Mouse (Mus musculus): Measurements from ENCODE around the gene Kmt2c. TPM values are rescaled to one million over a fixed set of nuclear protein-coding genes. Genes with fewer than 3 reads are reported as not detected.

Kmt2c gene
- total and polyA plus RNA-seq, 3 experiments: 23.8 to 34.0 (median 26.2) TPM

GRCm38 (mm10) chr5:25529529-25530421 is 31.2 kb upstream of the Kmt2c start (continued):
- TF ChIP-seq ELF1 (IDR thresholded peaks at IDR 0.05; ENCODE audit: low read depth, low read length) (peak; percentile 96), ZKSCAN1 (IDR thresholded peaks at IDR 0.05; ENCODE audit: low read depth, low read length) (no peak), TBP (IDR thresholded peaks at IDR 0.05; ENCODE audit: low read depth, low read length) (peak; percentile 61; the same call in 1 of the 2 replicates)

- peaks cover 0 to 37% of the 10 kb centered on the region in 2 experiments; a peak in 2 of 4 replicates for H3K36me3 ChIP-seq (ENCODE audit: control insufficient read depth in 1 of 2, insufficient read depth in 2 of 2, low read length in 2 of 2)
These were observed 30.4 kb upstream of the Kmt2c start for GRCm38 (mm10) chr5:25528851-25529528.

DNA sequence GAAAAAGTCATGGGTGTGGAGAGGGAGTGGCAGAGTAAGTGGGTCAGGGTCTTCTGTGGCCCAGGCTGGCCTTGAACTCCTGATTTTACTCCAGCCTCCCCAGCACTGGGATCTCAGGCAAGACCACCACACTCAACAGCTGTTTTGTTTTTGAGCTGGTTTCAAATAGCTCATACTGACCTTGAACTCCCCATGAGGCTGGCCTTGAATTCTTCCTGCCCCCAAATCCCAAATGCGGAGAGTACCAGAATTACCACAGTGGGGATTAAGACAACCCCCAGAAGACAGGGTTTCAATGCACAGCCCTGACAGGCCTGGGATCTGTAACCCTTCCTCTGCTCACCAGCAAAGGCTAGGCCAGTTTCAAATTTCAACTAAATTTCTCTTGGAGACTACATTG is 29.4 kb upstream of the Kmt2c start:
- Histone ChIP-seq H3K4me3 (ENCODE audit: control insufficient read depth in 1 of 2, insufficient read depth in 1 of 2, low read depth in 2 of 2, low read length in 2 of 2) (no peak overlapping the region), H3K27ac (ENCODE audit: control insufficient read depth, low read depth, low read length) (peak overlapping the region; percentile 10), H3K27me3 (ENCODE audit: control insufficient read depth in 1 of 2, insufficient read depth in 2 of 2, low read length in 2 of 2) (no peaks in the 10 kb centered on the region), H3K4me1 (ENCODE audit: control insufficient read depth in 1 of 2, insufficient read depth in 2 of 2, low read length in 2 of 2) (peaks cover 10 to 27% of the 10 kb centered on the region in 2 experiments), H3K9ac (ENCODE audit: control insufficient read depth, low read depth, low read length, poor library complexity, severe bottlenecking) (peak overlapping the region; percentile 35; the same call in 1 of the 2 replicates), H3K79me2 (ENCODE audit: control insufficient read depth, insufficient read depth, low read length, poor library complexity) (peaks cover 5% of the 10 kb centered on the region; the same call in 1 of the 2 replicates), H3K36me3 (ENCODE audit: control insufficient read depth in 1 of 2, insufficient read depth in 2 of 2, low read length in 2 of 2) (peaks cover 0 to 31% of the 10 kb centered on the region in 2 experiments; a peak in 2 of 4 replicates), H3K9me3 (replicated peaks; ENCODE audit: insufficient read depth, low read length) (no peaks in the 10 kb centered on the region)
- TF ChIP-seq EP300 (IDR thresholded peaks at IDR 0.05; ENCODE audit: low read depth in 1 of 2, low read length in 2 of 2) (no peak), MAFK (IDR thresholded peaks at IDR 0.05; ENCODE audit: borderline replicate concordance, low read depth, low read length) (no peak), MYC (IDR thresholded peaks at IDR 0.05; ENCODE audit: low read depth, low read length) (no peak), POLR2AphosphoS5 (IDR thresholded peaks at IDR 0.05; ENCODE audit: borderline replicate concordance, low read depth, low read length) (no peak), ZNF384 (IDR thresholded peaks at IDR 0.05; ENCODE audit: low read depth, low read length) (no peak), SIN3A (IDR thresholded peaks at IDR 0.05; ENCODE audit: low read length) (0 out of 2 replicates have a peak, but pooled peaks have one; percentile 16)
- DNase-seq (ENCODE audit: low read depth, low spot score): no peak

More at GRCm38 (mm10) chr5:25528851-25529528, 30.4 kb upstream of the Kmt2c start:
- Histone ChIP-seq H3K27ac (ENCODE audit: control insufficient read depth, low read depth, low read length) (peak overlapping the region; percentile 93), H3K9me3 (replicated peaks; ENCODE audit: insufficient read depth, low read length) (no peaks in the 10 kb centered on the region), H3K79me2 (ENCODE audit: control insufficient read depth, insufficient read depth, low read length, poor library complexity) (peaks cover 5% of the 10 kb centered on the region; the same call in 1 of the 2 replicates), H3K9ac (ENCODE audit: control insufficient read depth, low read depth, low read length, poor library complexity, severe bottlenecking) (peak overlapping the region; percentile 86), H3K4me3 (ENCODE audit: control insufficient read depth in 1 of 2, insufficient read depth in 1 of 2, low read depth in 2 of 2, low read length in 2 of 2) (peak overlapping the region; percentile 75 to 93), H3K27me3 (ENCODE audit: control insufficient read depth in 1 of 2, insufficient read depth in 2 of 2, low read length in 2 of 2) (no peaks in the 10 kb centered on the region), H3K4me1 (ENCODE audit: control insufficient read depth in 1 of 2, insufficient read depth in 2 of 2, low read length in 2 of 2) (peaks cover 10 to 31% of the 10 kb centered on the region in 2 experiments)
- TF ChIP-seq ZMIZ1 (IDR thresholded peaks at IDR 0.05; ENCODE audit: low read depth, low read length) (peak; percentile 92), TCF12 (IDR thresholded peaks at IDR 0.05; ENCODE audit: low read depth, low read length) (peak; percentile 28), POLR2A (IDR thresholded peaks at IDR 0.05; ENCODE audit: control insufficient read depth in 1 of 2, insufficient read depth in 1 of 2, low read depth in 1 of 2, low read length in 2 of 2, poor library complexity in 1 of 2) (peak in 1 of 2 experiments; percentile 53; a peak in 1 of 4 replicates), ETS1 (IDR thresholded peaks at IDR 0.05; ENCODE audit: low read depth, low read length) (peak; percentile 7; the same call in 1 of the 2 replicates), MAZ (IDR thresholded peaks at IDR 0.05; ENCODE audit: low read depth, low read length) (no peak), MXI1 (IDR thresholded peaks at IDR 0.05; ENCODE audit: low read depth, low read length) (peak; percentile 35; the same call in 1 of the 2 replicates), CHD1 (IDR thresholded peaks at IDR 0.05; ENCODE audit: low read depth, low read length) (peak; percentile 50; the same call in 1 of the 2 replicates), MEF2A (IDR thresholded peaks at IDR 0.05; ENCODE audit: extremely low read depth, insufficient replicate concordance, low read depth, low read length, poor library complexity, severe bottlenecking) (no peak), SIN3A (IDR thresholded peaks at IDR 0.05; ENCODE audit: low read length) (peak; percentile 47), MAFK (IDR thresholded peaks at IDR 0.05; ENCODE audit: borderline replicate concordance, low read depth, low read length) (no peak), NELFE (IDR thresholded peaks at IDR 0.05; ENCODE audit: low read depth, low read length) (peak; percentile 78; the same call in 1 of the 2 replicates), HCFC1 (IDR thresholded peaks at IDR 0.05; ENCODE audit: low read depth, low read length) (peak; percentile 64), EP300 (IDR thresholded peaks at IDR 0.05; ENCODE audit: low read depth in 1 of 2, low read length in 2 of 2) (0 out of 4 replicates have a peak, but pooled peaks of 1 of the 2 experiments have one; percentile 20), POLR2AphosphoS5 (IDR thresholded peaks at IDR 0.05; ENCODE audit: borderline replicate concordance, low read depth, low read length) (no peak)
- peak; percentile 80 for DNase-seq (ENCODE audit: low read depth, low spot score)
